Mouse (Mus musculus) G1E (cell line): ENCODE results near the gene Cux1. TPM values are rescaled to one million over a fixed set of nuclear protein-coding genes. Genes with fewer than 3 reads are reported as not detected.

Source experiments
- ATAC-seq: 2 replicates; pipeline ENCODE4 v1.8.0; 2016; ENCODE audit warnings: mild to moderate bottlenecking; ENCODE audit not compliant: insufficient number of reproducible peaks, poor library complexity, low FRiP score, severe bottlenecking; ENCODE audit errors: extremely low read depth
- DNase-seq: peaks from one replicate; pipeline ENCODE4 v3.0.0; 2012; ENCODE audit warnings: low spot score
- H3K27me3 ChIP-seq: 2 replicates; pipeline ENCODE4 v1.6.1; 2012; ENCODE audit warnings: mild to moderate bottlenecking, low read length, inconsistent platforms; ENCODE audit not compliant: insufficient read depth
- H3K36me3 ChIP-seq: replicated peaks from 2 replicates; pipeline ENCODE3; 2012; ENCODE audit warnings: mild to moderate bottlenecking, inconsistent platforms
- H3K4me1 ChIP-seq: 2 replicates; pipeline ENCODE4 v1.6.1; 2012; ENCODE audit warnings: low read depth, low read length, inconsistent platforms, mixed read lengths; ENCODE audit not compliant: insufficient read depth
- H3K4me3 ChIP-seq: 2 replicates; pipeline ENCODE4 v1.5.1; 2012; ENCODE audit warnings: low read depth, mild to moderate bottlenecking, inconsistent platforms, low read length, moderate library complexity, mixed read lengths
- H3K9me3 ChIP-seq: replicated peaks from 2 replicates; pipeline ENCODE4 v1.6.1; 2012; ENCODE audit warnings: inconsistent platforms
- CTCF ChIP-seq: IDR thresholded peaks from 2 replicates; pipeline ENCODE4 v1.5.1; 2012; ENCODE audit warnings: low read depth, low read length, inconsistent platforms, mixed read lengths
- GATA1 ChIP-seq: IDR thresholded peaks from 2 replicates; pipeline ENCODE4 v1.6.1; 2012; ENCODE audit warnings: borderline replicate concordance, low read length, inconsistent platforms, mixed read lengths
- GATA2 ChIP-seq: IDR thresholded peaks from 2 replicates; pipeline ENCODE4 v1.6.1; 2012; ENCODE audit warnings: low read depth, low read length, inconsistent platforms, borderline replicate concordance
- POLR2AphosphoS5 ChIP-seq: IDR thresholded peaks from 2 replicates; pipeline ENCODE4 v1.6.1; 2012; ENCODE audit warnings: low read depth, low read length, inconsistent platforms; ENCODE audit not compliant: insufficient replicate concordance
- TAL1 ChIP-seq: conservative IDR thresholded peaks from 2 replicates; pipeline ENCODE4 v1.6.1; 2012; ENCODE audit warnings: low read depth, low read length, inconsistent platforms, mixed read lengths
- polyA plus RNA-seq: library from polyadenylated mRNA; stranded (reverse); fragments of >175 nt; gene quantifications from 2 replicates; pipeline ENCODE4 v1.2.3, GENCODE M21; 2012
- total RNA-seq, 2 experiments: library from RNA; stranded (forward) in 1 of 2; stranded (reverse) in 1 of 2; fragments of 200-1000 nt in 1 of 2; fragments of >200 nt in 1 of 2; fragmentation: Nextera tagmentation in 1 of 2; gene quantifications; 2 replicates each; pipeline ENCODE4 v1.2.3; 2014 to 2017

The Cux1 gene
- total and polyA plus RNA-seq, 3 experiments = 0.03 to 0.11 TPM; not detected in 1

DNA sequence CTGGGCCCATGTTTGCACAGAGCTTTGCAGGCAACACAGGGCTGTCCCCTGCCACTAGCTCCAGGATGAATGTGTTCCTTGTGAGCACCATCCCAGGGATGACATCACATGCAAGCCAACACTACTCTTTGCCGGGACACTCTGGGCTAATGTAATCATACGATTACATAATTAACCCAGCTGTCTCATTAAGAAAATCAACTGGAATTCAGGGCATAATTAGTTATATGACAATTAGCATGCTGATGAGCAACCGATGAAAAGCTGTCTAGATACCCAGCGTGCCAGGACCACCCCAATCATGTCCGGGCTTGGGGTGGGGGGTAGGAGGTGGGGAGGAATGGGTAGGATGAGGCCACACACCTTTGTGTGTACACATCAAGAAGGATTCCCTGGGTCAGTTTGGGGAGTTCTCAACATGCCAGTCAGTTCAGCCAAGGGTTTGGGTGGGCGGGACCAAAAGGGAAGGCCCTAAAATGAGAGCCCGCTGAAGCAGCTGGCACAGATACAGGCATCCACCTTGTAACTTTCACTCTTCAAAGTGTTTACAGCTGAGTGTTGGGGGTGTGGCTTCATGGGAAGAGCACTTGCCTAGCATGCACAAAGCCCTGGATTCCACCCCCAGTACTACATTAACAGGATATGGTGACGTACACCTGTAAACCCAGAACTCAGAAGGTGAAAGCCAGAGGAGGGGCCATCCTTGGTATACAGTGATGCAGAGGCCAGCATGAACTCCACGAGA lies 184.9 kb downstream of the Cux1 start:
- Histone ChIP-seq H3K36me3 (no peaks in the 10 kb centered on the region), H3K9me3 (no peaks in the 10 kb centered on the region), H3K27me3 (no peaks in the 10 kb centered on the region), H3K4me3 (no peak overlapping the region), H3K4me1 (no peaks in the 10 kb centered on the region)
- ATAC-seq (no peak), DNase-seq (no peak)
- TF ChIP-seq CTCF = no peak
- no peak for TF ChIP-seq TAL1
- TF ChIP-seq POLR2AphosphoS5 = no peak
- TF ChIP-seq GATA2 = no peak
- no peak for TF ChIP-seq GATA1

DNA sequence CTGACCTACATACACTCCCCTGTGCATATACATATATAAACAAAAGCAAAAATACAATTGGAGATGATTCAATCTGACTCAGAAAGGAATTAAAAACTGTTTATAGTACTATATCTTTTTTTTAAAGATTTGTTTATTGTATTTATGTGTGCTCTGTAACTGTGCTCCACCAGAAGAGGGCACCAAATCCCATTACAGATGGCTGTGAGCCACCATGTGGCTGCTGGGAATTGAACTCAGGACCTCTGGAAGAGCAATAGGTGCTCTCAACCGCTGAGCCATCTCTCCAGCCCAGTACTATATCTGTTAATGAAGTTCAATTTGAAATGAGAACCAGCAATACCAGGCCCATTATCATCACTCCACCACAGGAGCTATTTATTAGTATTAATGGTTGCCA lies 187.9 kb downstream of the Cux1 start:
- Histone ChIP-seq H3K4me1 (no peaks in the 10 kb centered on the region), H3K36me3 (no peaks in the 10 kb centered on the region), H3K4me3 (no peak overlapping the region), H3K27me3 (no peaks in the 10 kb centered on the region), H3K9me3 (no peaks in the 10 kb centered on the region)
- TF ChIP-seq POLR2AphosphoS5 = no peak
- DNase-seq (no peak), ATAC-seq (no peak)

DNA sequence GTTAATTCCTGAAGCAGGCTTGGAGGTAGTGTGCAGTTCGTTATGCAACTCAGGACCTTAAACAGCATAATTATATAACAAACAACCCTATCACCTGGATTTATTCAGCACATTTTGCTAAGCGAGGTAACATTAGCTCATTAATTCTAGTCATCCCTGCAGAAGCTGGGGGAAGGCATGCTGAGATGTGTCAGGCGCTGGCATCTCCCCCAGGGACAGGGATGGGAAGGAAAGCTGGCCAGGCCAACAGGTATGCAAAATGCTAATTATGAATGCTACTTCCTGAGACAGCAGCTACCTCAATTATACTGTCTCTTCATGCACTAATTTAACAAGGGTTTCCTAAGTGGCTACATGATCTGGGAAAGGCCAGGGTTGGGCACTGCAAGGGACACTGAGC lies 190.2 kb downstream of the Cux1 start:
- DNase-seq (no peak), ATAC-seq (no peak)
- Histone ChIP-seq H3K27me3 (no peaks in the 10 kb centered on the region), H3K4me3 (no peak overlapping the region), H3K36me3 (no peaks in the 10 kb centered on the region), H3K4me1 (no peaks in the 10 kb centered on the region), H3K9me3 (no peaks in the 10 kb centered on the region)
- no peak for TF ChIP-seq CTCF
- no peak for TF ChIP-seq GATA2
- no peak for TF ChIP-seq POLR2AphosphoS5
- no peak for TF ChIP-seq GATA1
- TF ChIP-seq TAL1 = no peak

DNA sequence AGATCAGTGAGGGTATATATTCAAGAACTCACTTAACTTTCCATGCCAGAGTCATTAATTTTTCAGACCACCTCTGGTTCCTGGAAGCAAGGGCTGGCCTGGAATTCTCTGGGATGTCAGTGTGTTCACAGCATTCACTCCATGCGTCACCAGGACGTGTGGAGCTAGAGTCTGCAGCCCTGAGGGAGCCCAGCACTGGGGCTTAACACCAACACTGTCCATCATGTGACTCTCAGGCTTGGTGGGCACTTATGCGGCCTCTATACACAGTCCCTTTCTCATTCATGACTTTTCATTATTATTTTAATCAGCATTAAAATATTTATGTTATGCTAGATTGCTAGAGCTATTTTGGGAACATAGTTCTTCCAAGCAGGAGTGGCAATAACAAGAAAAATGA lies 191.9 kb downstream of the Cux1 start:
- Histone ChIP-seq H3K36me3 (no peaks in the 10 kb centered on the region), H3K27me3 (peaks cover 2% of the 10 kb centered on the region; the same call in 1 of the 2 replicates), H3K4me3 (no peak overlapping the region), H3K9me3 (no peaks in the 10 kb centered on the region), H3K4me1 (no peaks in the 10 kb centered on the region)
- ATAC-seq (no peak), DNase-seq (no peak)
- TF ChIP-seq GATA2 = no peak
- TF ChIP-seq CTCF = no peak
- TF ChIP-seq POLR2AphosphoS5 = no peak
- no peak for TF ChIP-seq TAL1
- no peak for TF ChIP-seq GATA1

DNA sequence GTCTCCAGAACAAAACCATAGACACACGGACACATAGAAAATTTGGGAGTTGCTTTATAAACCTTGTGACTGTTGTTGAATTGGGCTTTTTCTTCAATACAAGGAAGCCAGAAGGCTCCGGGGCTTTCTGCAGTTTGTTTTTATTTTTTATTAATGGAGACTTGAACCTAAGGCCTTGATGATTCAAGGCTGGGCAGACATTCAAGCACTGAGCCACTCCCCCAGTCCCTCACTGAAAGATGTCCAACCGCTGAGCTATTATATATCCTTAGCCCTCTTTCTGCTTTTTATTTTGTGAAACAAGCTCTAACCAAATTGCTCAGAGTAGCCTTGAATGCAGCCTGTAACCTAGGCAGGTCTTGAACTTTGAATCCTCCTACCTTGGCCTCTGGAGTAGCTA lies 195.0 kb downstream of the Cux1 start:
- Histone ChIP-seq H3K4me1 (no peaks in the 10 kb centered on the region), H3K9me3 (no peaks in the 10 kb centered on the region), H3K27me3 (peaks cover 2% of the 10 kb centered on the region; the same call in 1 of the 2 replicates), H3K36me3 (no peaks in the 10 kb centered on the region), H3K4me3 (no peak overlapping the region)
- TF ChIP-seq TAL1 (no peak), GATA2 (no peak), GATA1 (no peak), POLR2AphosphoS5 (no peak), CTCF (no peak)
- ATAC-seq = no peak
- DNase-seq = no peak

DNA sequence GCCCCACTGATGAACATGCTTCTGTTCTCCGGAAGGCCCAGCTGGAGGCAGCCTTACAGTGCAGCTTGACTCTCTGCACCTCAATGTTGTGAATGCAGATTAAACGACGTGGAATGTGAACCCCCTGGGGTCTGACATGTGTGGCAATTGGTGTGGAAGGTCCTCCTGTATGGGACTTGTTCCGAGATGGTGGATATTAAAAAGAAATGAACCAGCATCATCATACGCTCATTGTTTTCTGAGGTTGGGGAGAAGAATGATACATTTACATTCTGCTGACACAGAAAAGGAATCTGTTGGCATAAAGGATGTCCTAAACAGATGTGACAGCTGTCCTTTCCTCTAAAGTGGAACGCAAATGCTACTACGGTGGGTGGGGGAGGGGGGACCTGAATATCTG lies 203.9 kb downstream of the Cux1 start:
- ATAC-seq = no peak
- Histone ChIP-seq H3K4me1 (no peaks in the 10 kb centered on the region), H3K36me3 (no peaks in the 10 kb centered on the region), H3K27me3 (no peaks in the 10 kb centered on the region), H3K4me3 (no peak overlapping the region), H3K9me3 (no peaks in the 10 kb centered on the region)
- DNase-seq = no peak
- TF ChIP-seq GATA2 (no peak), CTCF (no peak)

DNA sequence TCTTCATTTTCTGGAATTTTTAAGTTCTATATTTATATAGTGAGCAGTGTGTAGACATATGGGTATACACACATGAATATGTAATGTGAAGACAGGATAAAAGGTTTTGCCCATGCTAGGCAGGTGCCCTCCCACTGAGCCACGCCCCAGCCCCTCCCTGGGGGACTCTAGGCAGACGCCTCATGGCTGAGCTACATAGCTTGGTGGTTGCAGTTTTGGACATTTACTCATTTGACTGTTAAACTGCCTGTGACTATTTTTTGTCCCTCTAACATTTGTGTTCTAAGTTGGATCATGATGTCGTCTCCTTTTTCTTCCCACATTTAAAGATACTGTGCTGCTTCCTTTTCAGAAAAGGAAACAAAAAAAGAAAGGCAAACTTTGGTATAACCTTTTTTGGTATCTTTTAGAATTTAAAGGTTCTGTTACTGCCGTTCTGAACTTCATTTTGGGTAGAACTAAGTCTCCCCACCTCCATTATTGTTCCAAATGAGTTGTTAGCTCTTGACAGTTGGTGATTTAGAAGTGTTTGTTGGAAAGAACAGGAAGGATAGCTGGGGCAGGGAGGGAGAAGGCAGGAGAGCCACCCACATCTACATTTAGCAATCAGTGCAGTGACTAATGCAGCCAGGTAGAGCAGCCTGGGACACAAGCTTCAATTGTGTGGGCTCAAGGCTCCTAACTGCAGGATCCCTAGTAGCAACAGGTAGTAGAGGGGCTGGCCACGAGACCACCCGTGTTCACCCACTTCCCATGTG lies 204.6 kb downstream of the Cux1 start:
- no peak for DNase-seq
- ATAC-seq = no peak
- H3K27me3 ChIP-seq = no peaks in the 10 kb centered on the region
- no peaks in the 10 kb centered on the region for H3K9me3 ChIP-seq
- no peak overlapping the region for H3K4me3 ChIP-seq
- TF ChIP-seq POLR2AphosphoS5 (no peak), TAL1 (no peak), GATA1 (no peak), GATA2 (no peak), CTCF (no peak)
- H3K4me1 ChIP-seq = no peaks in the 10 kb centered on the region
- no peaks in the 10 kb centered on the region for H3K36me3 ChIP-seq
